Mouse (Mus musculus): ENCODE results near the gene Dis3. TPM values are rescaled to one million over a fixed set of nuclear protein-coding genes. Genes with fewer than 3 reads are reported as not detected.
"Not testable (repeated sequence)": the region's sequence is repeated elsewhere in the genome, so short reads cannot be mapped to it uniquely, and the experiment has no call there.

The Dis3 gene
- total and polyA plus RNA-seq, 3 experiments, result 42.2 to 159 (median 79.6) TPM

- no peak for DNase-seq (ENCODE audit: low read depth, low spot score)
- peaks cover 2 to 40% of the 10 kb centered on the region in 2 experiments; a peak in 2 of 4 replicates for H3K36me3 ChIP-seq (ENCODE audit: control insufficient read depth in 1 of 2, insufficient read depth in 2 of 2, low read length in 2 of 2)
- H3K4me3 ChIP-seq (ENCODE audit: control insufficient read depth in 1 of 2, insufficient read depth in 1 of 2, low read depth in 2 of 2, low read length in 2 of 2), result no peak overlapping the region
- H3K27ac ChIP-seq (ENCODE audit: control insufficient read depth, low read depth, low read length), result no peak overlapping the region
- H3K79me2 ChIP-seq (ENCODE audit: control insufficient read depth, insufficient read depth, low read length, poor library complexity), result peaks cover 7% of the 10 kb centered on the region
- H3K4me1 ChIP-seq (ENCODE audit: control insufficient read depth in 1 of 2, insufficient read depth in 2 of 2, low read length in 2 of 2), result no peaks in the 10 kb centered on the region
- no peaks in the 10 kb centered on the region for H3K9me3 ChIP-seq (replicated peaks; ENCODE audit: insufficient read depth, low read length)
- TF ChIP-seq UBTF (IDR thresholded peaks at IDR 0.05; ENCODE audit: borderline replicate concordance, insufficient read depth, low read depth, low read length) (no peak), GABPA (IDR thresholded peaks at IDR 0.05; ENCODE audit: low read depth, low read length) (no peak), ZMIZ1 (IDR thresholded peaks at IDR 0.05; ENCODE audit: low read depth, low read length) (no peak), TBP (IDR thresholded peaks at IDR 0.05; ENCODE audit: low read depth, low read length) (no peak), MYC (IDR thresholded peaks at IDR 0.05; ENCODE audit: low read depth, low read length) (no peak), MAFK (IDR thresholded peaks at IDR 0.05; ENCODE audit: borderline replicate concordance, low read depth, low read length) (no peak), BHLHE40 (IDR thresholded peaks at IDR 0.05; ENCODE audit: borderline replicate concordance, low read depth, low read length) (no peak), CHD1 (IDR thresholded peaks at IDR 0.05; ENCODE audit: low read depth, low read length) (no peak), MEF2A (IDR thresholded peaks at IDR 0.05; ENCODE audit: extremely low read depth, insufficient replicate concordance, low read depth, low read length, poor library complexity, severe bottlenecking) (no peak), JUND (IDR thresholded peaks at IDR 0.05; ENCODE audit: low read depth, low read length) (no peak), ELF1 (IDR thresholded peaks at IDR 0.05; ENCODE audit: low read depth, low read length) (no peak), USF1 (IDR thresholded peaks at IDR 0.05; ENCODE audit: low read depth, low read length) (no peak), NRF1 (IDR thresholded peaks at IDR 0.05; ENCODE audit: insufficient read depth, low read depth, low read length, poor library complexity, severe bottlenecking) (no peak), POLR2A (IDR thresholded peaks at IDR 0.05; ENCODE audit: control insufficient read depth in 1 of 2, insufficient read depth in 1 of 2, low read depth in 1 of 2, low read length in 2 of 2, poor library complexity in 1 of 2) (no peak), GATA1 (IDR thresholded peaks at IDR 0.05; ENCODE audit: low read depth, low read length) (no peak), E2F4 (IDR thresholded peaks at IDR 0.05; ENCODE audit: borderline replicate concordance, low read depth, low read length) (no peak), SIN3A (IDR thresholded peaks at IDR 0.05; ENCODE audit: low read length) (no peak), CTCF (IDR thresholded peaks at IDR 0.05 in 2 of 3, conservative IDR thresholded peaks at IDR 0.05 in 1 of 3; ENCODE audit: control insufficient read depth in 1 of 3, insufficient read depth in 1 of 3, low read depth in 2 of 3, low read length in 3 of 3, poor library complexity in 1 of 3, severe bottlenecking in 1 of 3) (no peak)
- H3K9ac ChIP-seq (ENCODE audit: control insufficient read depth, low read depth, low read length, poor library complexity, severe bottlenecking), result no peak overlapping the region
- no peaks in the 10 kb centered on the region for H3K27me3 ChIP-seq (ENCODE audit: control insufficient read depth in 1 of 2, insufficient read depth in 2 of 2, low read length in 2 of 2)
These were observed 63.5 kb downstream of the Dis3 start for GRCm38 (mm10) chr14:99036039-99036438.

- DNase-seq (ENCODE audit: low read depth, low spot score); H3K4me1 ChIP-seq (ENCODE audit: control insufficient read depth in 1 of 2, insufficient read depth in 2 of 2, low read length in 2 of 2); H3K27me3 ChIP-seq (ENCODE audit: control insufficient read depth in 1 of 2, insufficient read depth in 2 of 2, low read length in 2 of 2); H3K27ac ChIP-seq (ENCODE audit: control insufficient read depth, low read depth, low read length); H3K79me2 ChIP-seq (ENCODE audit: control insufficient read depth, insufficient read depth, low read length, poor library complexity); H3K4me3 ChIP-seq (ENCODE audit: control insufficient read depth in 1 of 2, insufficient read depth in 1 of 2, low read depth in 2 of 2, low read length in 2 of 2); H3K9me3 ChIP-seq (replicated peaks; ENCODE audit: insufficient read depth, low read length); H3K9ac ChIP-seq (ENCODE audit: control insufficient read depth, low read depth, low read length, poor library complexity, severe bottlenecking): not testable (repeated sequence)
- peaks cover 0 to 31% of the 10 kb centered on the region in 2 experiments; a peak in 2 of 4 replicates for H3K36me3 ChIP-seq (ENCODE audit: control insufficient read depth in 1 of 2, insufficient read depth in 2 of 2, low read length in 2 of 2)
These were observed 64.7 kb downstream of the Dis3 start for GRCm38 (mm10) chr14:99034851-99035250.

Data from MEL (cell line).